Mouse (Mus musculus) liver, adult 2 months (tissue): ENCODE results near the gene Syne2. TPM values are rescaled to one million over a fixed set of nuclear protein-coding genes. Genes with fewer than 3 reads are reported as not detected.

ENCODE experiments used
- DNase-seq: peaks from one replicate; pipeline ENCODE4 v3.0.0-alpha.2; 2011; ENCODE audit warnings: low read depth, low spot score; ENCODE audit errors: extremely low read depth
- H3K27ac ChIP-seq: fragments of 200-500 bp; replicated peaks from 2 replicates; pipeline ENCODE4 v1.5.1; 2012; ENCODE audit warnings: low read depth, mild to moderate bottlenecking, control low read depth, inconsistent platforms, low read length; ENCODE audit not compliant: insufficient read depth
- H3K27me3 ChIP-seq: fragments of 200-500 bp; 2 replicates; pipeline ENCODE4 v1.6.1; 2012; ENCODE audit warnings: mild to moderate bottlenecking, moderate library complexity, low read length, inconsistent platforms; ENCODE audit not compliant: control insufficient read depth, insufficient read depth
- H3K36me3 ChIP-seq: fragments of 200-500 bp; 2 replicates; pipeline ENCODE4 v1.6.1; 2012; ENCODE audit warnings: low read length, inconsistent platforms; ENCODE audit not compliant: control insufficient read depth, insufficient read depth
- H3K4me1 ChIP-seq: fragments of 200-500 bp; 2 replicates; pipeline ENCODE4 v1.6.1; 2011; ENCODE audit warnings: low read length; ENCODE audit not compliant: control insufficient read depth, insufficient read depth
- H3K4me3 ChIP-seq: fragments of 200-500 bp; 2 replicates; pipeline ENCODE4 v1.5.1; 2011; ENCODE audit warnings: low read depth, mild to moderate bottlenecking, control low read depth, low read length, moderate library complexity; ENCODE audit not compliant: insufficient read depth
- H3K79me2 ChIP-seq: fragments of 200-500 bp; 2 replicates; pipeline ENCODE4 v1.6.1; 2012; ENCODE audit warnings: inconsistent platforms, mild to moderate bottlenecking, low read length, moderate library complexity; ENCODE audit not compliant: control insufficient read depth, insufficient read depth
- H3K9ac ChIP-seq: fragments of 200-500 bp; 2 replicates; pipeline ENCODE4 v1.6.1; 2012; ENCODE audit warnings: low read depth, mild to moderate bottlenecking, control low read depth, inconsistent platforms, low read length
- CTCF ChIP-seq: fragments of 200-500 bp; IDR thresholded peaks from 2 replicates; pipeline ENCODE4 v1.5.1; 2011; ENCODE audit warnings: low read depth, low read length, control low read depth
- POLR2A ChIP-seq: fragments of 200-500 bp; IDR thresholded peaks from 2 replicates; pipeline ENCODE4 v1.6.1; 2011; ENCODE audit warnings: low read length, control low read depth; ENCODE audit not compliant: insufficient read depth; ENCODE audit errors: extremely low read depth
- WGBS: fragments of 180-500 bp; shearing (Covaris S2); methylation state at CpG from one replicate; pipeline ENCODE4 v1.1.7; 2018; 5-methylcytosine and 5-hydroxymethylcytosine counted together
- polyA plus RNA-seq: library from polyadenylated mRNA; depleted of rRNA; stranded (reverse); fragments of >200 nt; gene quantifications from 2 replicates; pipeline ENCODE4 v1.2.3, GENCODE M21; 2012
- total RNA-seq: library from RNA; depleted of rRNA; stranded (reverse); fragments of >200 nt; gene quantifications from 2 replicates; pipeline ENCODE4 v1.2.3, GENCODE M21; 2014

Gene Syne2
- total and polyA plus RNA-seq, 2 experiments: 12.0 to 31.3 TPM

GRCm38 (mm10) chr12:76116577-76116976 is 298.6 kb downstream of the Syne2 start:
- no peaks in the 10 kb centered on the region for H3K79me2 ChIP-seq
- WGBS: 85% methylated on average over 4 of the region's 4 CpGs

GRCm38 (mm10) chr12:76117632-76118153 is 299.8 kb downstream of the Syne2 start:
- H3K4me3 ChIP-seq: no peak overlapping the region
- no peaks in the 10 kb centered on the region for H3K4me1 ChIP-seq
- no peaks in the 10 kb centered on the region for H3K36me3 ChIP-seq
- TF ChIP-seq CTCF: no peak
- no peak for TF ChIP-seq POLR2A
- H3K27ac ChIP-seq: no peak overlapping the region
- no peaks in the 10 kb centered on the region for H3K27me3 ChIP-seq
- H3K9ac ChIP-seq: no peak overlapping the region
- WGBS: 77% methylated on average over 4 of the region's 4 CpGs
- peak; percentile 10 for DNase-seq
- H3K79me2 ChIP-seq: no peaks in the 10 kb centered on the region

More at GRCm38 (mm10) chr12:76116577-76116976, 298.6 kb downstream of the Syne2 start:
- H3K4me3 ChIP-seq: no peak overlapping the region
- no peak overlapping the region for H3K27ac ChIP-seq
- DNase-seq: no peak
- no peaks in the 10 kb centered on the region for H3K27me3 ChIP-seq
- no peaks in the 10 kb centered on the region for H3K4me1 ChIP-seq
- no peak overlapping the region for H3K9ac ChIP-seq
- no peak for TF ChIP-seq CTCF
- no peaks in the 10 kb centered on the region for H3K36me3 ChIP-seq

- WGBS: 90% methylated on average over 6 of the region's 6 CpGs
- H3K36me3 ChIP-seq: no peaks in the 10 kb centered on the region
Measured at GRCm38 (mm10) chr12:76123223-76123622, 305.3 kb downstream of the Syne2 start.

GRCm38 (mm10) chr12:76128306-76128705 is 310.4 kb downstream of the Syne2 start:
- no peak for TF ChIP-seq POLR2A
- no peak for TF ChIP-seq CTCF
- Histone ChIP-seq H3K9ac (no peak overlapping the region), H3K27ac (no peak overlapping the region), H3K4me1 (no peaks in the 10 kb centered on the region), H3K36me3 (no peaks in the 10 kb centered on the region), H3K4me3 (no peak overlapping the region), H3K27me3 (no peaks in the 10 kb centered on the region), H3K79me2 (no peaks in the 10 kb centered on the region)
- WGBS: 59% methylated on average over 3 of the region's 3 CpGs
- DNase-seq: no peak

More at GRCm38 (mm10) chr12:76123223-76123622, 305.3 kb downstream of the Syne2 start:
- H3K27ac ChIP-seq: no peak overlapping the region
- no peaks in the 10 kb centered on the region for H3K4me1 ChIP-seq
- TF ChIP-seq CTCF: no peak
- H3K4me3 ChIP-seq: no peak overlapping the region
- H3K27me3 ChIP-seq: no peaks in the 10 kb centered on the region
- H3K79me2 ChIP-seq: no peaks in the 10 kb centered on the region
- no peak for DNase-seq
- no peak overlapping the region for H3K9ac ChIP-seq

GRCm38 (mm10) chr12:76128831-76129230 is 310.9 kb downstream of the Syne2 start:
- no peaks in the 10 kb centered on the region for H3K4me1 ChIP-seq
- WGBS: 65% methylated on average over 10 of the region's 10 CpGs
- DNase-seq: peak; percentile 76
- no peak overlapping the region for H3K9ac ChIP-seq
- TF ChIP-seq CTCF: no peak
- TF ChIP-seq POLR2A: no peak
- no peaks in the 10 kb centered on the region for H3K36me3 ChIP-seq
- H3K79me2 ChIP-seq: no peaks in the 10 kb centered on the region
- no peaks in the 10 kb centered on the region for H3K27me3 ChIP-seq
- H3K4me3 ChIP-seq: no peak overlapping the region
- no peak overlapping the region for H3K27ac ChIP-seq

- H3K27ac ChIP-seq: no peak overlapping the region
- H3K9ac ChIP-seq: no peak overlapping the region
- TF ChIP-seq POLR2A: no peak
- TF ChIP-seq CTCF: peak; percentile 68
- H3K4me3 ChIP-seq: no peak overlapping the region
- no peak for DNase-seq
- H3K4me1 ChIP-seq: no peaks in the 10 kb centered on the region
- WGBS: 45% methylated on average over 4 of the region's 4 CpGs
- no peaks in the 10 kb centered on the region for H3K27me3 ChIP-seq
- H3K79me2 ChIP-seq: no peaks in the 10 kb centered on the region
- H3K36me3 ChIP-seq: no peaks in the 10 kb centered on the region
Measured at GRCm38 (mm10) chr12:76130281-76130680, 312.3 kb downstream of the Syne2 start.
